Mouse (Mus musculus) cerebellum, adult 2 months (tissue): ENCODE measurements around the gene Arhgef19.

ENCODE experiments used
- CTCF ChIP-seq: fragments of 200-500 bp; IDR thresholded peaks from 2 replicates; pipeline ENCODE4 v1.5.1; 2011; ENCODE audit warnings: low read depth, mild to moderate bottlenecking, control low read depth, low read length, moderate library complexity, borderline replicate concordance; ENCODE audit not compliant: insufficient read depth
- POLR2A ChIP-seq: fragments of 200-500 bp; IDR thresholded peaks from 2 replicates; pipeline ENCODE4 v1.6.1; 2011; ENCODE audit warnings: low read length, control low read depth, borderline replicate concordance; ENCODE audit not compliant: insufficient read depth

- peak; percentile 59; the same call in 1 of the 2 replicates for TF ChIP-seq CTCF
- no peak for TF ChIP-seq POLR2A
These were observed 24.9 kb upstream of the Arhgef19 start for GRCm38 (mm10) chr4:141214337-141214851.
